Mouse (Mus musculus) heart, embryonic 15.5 days (tissue): ENCODE data around the gene Gm28308. TPM values are rescaled to one million over a fixed set of nuclear protein-coding genes. Genes with fewer than 3 reads are reported as not detected.
A peak's percentile ranks its signal among the peaks of the same experiment; 100 is the strongest.

Experiments
- ATAC-seq: fragments of 200-750 bp; cut with Nextera tagmentation; replicated peaks from 2 replicates; pipeline ENCODE4 v1.8.0; 2017; ENCODE audit warnings: low read depth, moderate TSS enrichment; ENCODE audit not compliant: insufficient number of reproducible peaks, insufficient read depth, low FRiP score
- H3K27ac ChIP-seq: fragments of 300-500 bp; sonication (generic); 2 replicates; pipeline ENCODE4 v1.5.1; 2015; ENCODE audit warnings: mild to moderate bottlenecking, inconsistent platforms
- H3K27me3 ChIP-seq: fragments of 300-500 bp; sonication (generic); 2 replicates; pipeline ENCODE4 v1.6.1; 2015; ENCODE audit warnings: inconsistent platforms
- H3K36me3 ChIP-seq: fragments of 300-500 bp; sonication (generic); 2 replicates; pipeline ENCODE4 v1.6.1; 2015; ENCODE audit warnings: mild to moderate bottlenecking, inconsistent platforms
- H3K4me1 ChIP-seq: fragments of 300-500 bp; sonication (generic); replicated peaks from 2 replicates; pipeline ENCODE4 v1.6.1; 2015; ENCODE audit warnings: inconsistent platforms
- H3K4me2 ChIP-seq: fragments of 300-500 bp; sonication (generic); 2 replicates; pipeline ENCODE4 v1.6.1; 2015; ENCODE audit warnings: inconsistent platforms, mild to moderate bottlenecking, moderate library complexity
- H3K4me3 ChIP-seq: fragments of 300-500 bp; sonication (generic); 2 replicates; pipeline ENCODE4 v1.5.1; 2015; ENCODE audit warnings: mild to moderate bottlenecking, inconsistent platforms
- H3K9ac ChIP-seq: fragments of 300-500 bp; sonication (generic); 2 replicates; pipeline ENCODE4 v1.6.1; 2015; ENCODE audit warnings: mild to moderate bottlenecking, inconsistent platforms
- H3K9me3 ChIP-seq: fragments of 300-500 bp; sonication (generic); replicated peaks from 2 replicates; pipeline ENCODE4 v1.6.1; 2016; ENCODE audit warnings: inconsistent platforms
- WGBS: fragments of 180-500 bp; shearing (Covaris S2); methylation state at CpG from one replicate; pipeline ENCODE4 v1.1.7; 2015; ENCODE audit warnings: mixed read lengths; 5-methylcytosine and 5-hydroxymethylcytosine counted together
- polyA plus RNA-seq: library from polyadenylated mRNA; unstranded; fragments of >200 nt; fragmentation: Nextera tagmentation; extraction: Ambion mirVana; gene quantifications from 2 replicates; pipeline ENCODE4 v1.2.1, GENCODE M21; 2015

The Gm28308 gene
- not detected in 2 replicates for polyA plus RNA-seq

GRCm38 (mm10) chr6:52213119-52213986 is at the start of gene Gm28308, which contains the start of gene Hoxa3:
Gene Gm28308, minus strand, starts transcription at chr6:52213339.
Gene Hoxa3, minus strand, starts transcription at chr6:52213336.
- ATAC-seq: no peak
- Histone ChIP-seq H3K27ac (no peak within 1 kb of the TSS), H3K36me3 (no peaks in the 10 kb centered on the region), H3K27me3 (peaks cover 100% of the 10 kb centered on the region), H3K4me2 (peak within 1 kb of the TSS; percentile 57), H3K9ac (no peak within 1 kb of the TSS), H3K9me3 (no peaks in the 10 kb centered on the region), H3K4me1 (peaks cover 36% of the 10 kb centered on the region), H3K4me3 (peak within 1 kb of the TSS; percentile 42)
- 7% methylated on average over 38 of the region's 38 CpGs for WGBS

DNA sequence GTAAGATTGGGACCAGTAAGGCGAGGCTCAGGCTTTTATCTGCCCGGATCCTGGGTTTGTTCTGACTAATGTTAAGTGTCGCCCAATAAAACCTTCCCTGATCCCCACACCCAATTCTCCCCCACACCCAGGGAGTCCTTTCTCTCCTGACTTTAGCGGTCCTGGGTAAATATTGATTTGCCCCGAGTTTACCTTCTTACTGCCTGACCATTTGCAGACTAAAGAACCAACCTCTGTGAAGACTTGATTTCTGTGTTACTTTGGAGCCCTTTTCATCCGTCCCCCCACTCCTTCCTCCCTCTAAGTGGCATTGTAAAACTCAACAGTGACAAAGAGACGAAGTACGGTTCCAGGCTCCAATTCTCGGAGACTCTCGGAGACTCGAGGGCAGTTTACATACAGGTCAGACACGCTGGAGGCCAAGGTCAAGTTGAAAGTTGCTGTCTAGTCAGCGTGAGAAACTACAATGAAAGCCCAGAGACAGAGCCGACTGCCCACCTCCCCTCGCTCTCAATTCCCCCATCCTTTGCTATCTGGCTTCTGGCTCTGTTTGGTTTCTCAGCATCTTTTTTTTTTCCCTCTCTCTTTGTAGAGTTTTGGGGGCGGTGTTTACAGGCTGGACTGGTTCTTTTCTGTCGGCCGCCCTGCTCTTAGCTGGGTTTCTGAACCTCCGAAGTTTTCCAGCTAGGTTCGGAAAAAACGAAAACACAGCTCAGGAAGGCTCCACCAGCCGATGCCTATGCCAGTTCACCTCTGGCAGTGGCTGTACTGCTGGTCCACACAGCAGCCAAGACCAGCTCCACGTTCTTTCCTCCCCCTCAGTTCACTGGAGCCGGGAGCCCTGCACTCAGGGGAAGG is 49.6 kb upstream of the Gm28308 start:
- 3% methylated on average over 24 of the region's 24 CpGs for WGBS
- H3K9me3 ChIP-seq: no peaks in the 10 kb centered on the region
- H3K36me3 ChIP-seq: no peaks in the 10 kb centered on the region
- H3K9ac ChIP-seq: no peak overlapping the region
- peaks cover 94% of the 10 kb centered on the region for H3K27me3 ChIP-seq
- no peak overlapping the region for H3K4me2 ChIP-seq
- no peak overlapping the region for H3K4me3 ChIP-seq
- no peak overlapping the region for H3K27ac ChIP-seq
- no peak for ATAC-seq
- H3K4me1 ChIP-seq: peaks cover 20% of the 10 kb centered on the region

GRCm38 (mm10) chr6:52261751-52262462 is 48.8 kb upstream of the Gm28308 start:
- Histone ChIP-seq H3K4me3 (no peak overlapping the region), H3K9me3 (no peaks in the 10 kb centered on the region), H3K36me3 (no peaks in the 10 kb centered on the region), H3K27ac (no peak overlapping the region), H3K4me1 (peaks cover 20% of the 10 kb centered on the region), H3K27me3 (peaks cover 95% of the 10 kb centered on the region), H3K4me2 (no peak overlapping the region), H3K9ac (no peak overlapping the region)
- no peak for ATAC-seq
- WGBS: 3% methylated on average over 9 of the region's 9 CpGs

- H3K27ac ChIP-seq: no peak within 1 kb of the TSS
- no peak within 1 kb of the TSS for H3K9ac ChIP-seq
- no peaks in the 10 kb centered on the region for H3K36me3 ChIP-seq
- WGBS: under 1% methylated on average over 39 of the region's 72 CpGs
- H3K9me3 ChIP-seq: no peaks in the 10 kb centered on the region
- no peak for ATAC-seq
- H3K4me3 ChIP-seq: peak within 1 kb of the TSS; percentile 49
- H3K4me2 ChIP-seq: peak within 1 kb of the TSS; percentile 75
- H3K27me3 ChIP-seq: peaks cover 94% of the 10 kb centered on the region
- peaks cover 20% of the 10 kb centered on the region for H3K4me1 ChIP-seq
Measured at GRCm38 (mm10) chr6:52260654-52261575, 47.8 kb upstream of the Gm28308 start, which contains the start of gene Hoxa13. Gene Hoxa13, minus strand, starts transcription at chr6:52260880.

DNA sequence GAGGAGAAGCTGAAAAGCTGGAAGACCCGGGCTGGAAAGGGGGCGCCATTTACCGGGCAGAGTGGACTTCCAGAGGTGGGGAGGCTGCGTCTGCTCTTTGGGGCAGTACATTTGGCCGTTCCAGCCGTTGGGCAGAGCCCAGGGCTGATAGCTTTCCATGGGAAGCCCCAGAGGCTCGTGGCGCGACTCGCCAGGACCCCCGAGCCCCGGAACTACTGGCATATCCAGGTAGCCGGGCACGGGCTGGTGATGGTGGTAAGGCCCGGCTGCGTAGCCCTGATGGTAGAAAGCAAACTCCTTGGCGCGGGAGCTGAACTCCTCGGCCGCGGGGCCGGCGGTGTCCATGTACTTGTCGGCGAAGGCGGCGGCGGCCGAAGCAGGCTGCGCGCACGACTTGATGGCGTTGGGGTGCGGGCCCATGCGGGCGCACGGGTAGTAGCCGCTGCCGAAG is 46.7 kb upstream of the Gm28308 start:
- peak overlapping the region; percentile 75 for H3K4me2 ChIP-seq
- H3K9ac ChIP-seq: no peak overlapping the region
- peaks cover 92% of the 10 kb centered on the region for H3K27me3 ChIP-seq
- no peaks in the 10 kb centered on the region for H3K9me3 ChIP-seq
- ATAC-seq: no peak
- H3K27ac ChIP-seq: no peak overlapping the region
- WGBS: 1% methylated on average over 39 of the region's 39 CpGs
- peaks cover 20% of the 10 kb centered on the region for H3K4me1 ChIP-seq
- H3K36me3 ChIP-seq: no peaks in the 10 kb centered on the region
- peak overlapping the region; percentile 49 for H3K4me3 ChIP-seq

- H3K4me2 ChIP-seq: no peak overlapping the region; the same call in 1 of the 2 replicates
- no peaks in the 10 kb centered on the region for H3K9me3 ChIP-seq
- no peaks in the 10 kb centered on the region for H3K36me3 ChIP-seq
- peaks cover 91% of the 10 kb centered on the region for H3K27me3 ChIP-seq
- peak overlapping the region; percentile 49; the same call in 1 of the 2 replicates for H3K4me3 ChIP-seq
- H3K4me1 ChIP-seq: peaks cover 20% of the 10 kb centered on the region
- H3K27ac ChIP-seq: no peak overlapping the region
- no peak for ATAC-seq
- no peak overlapping the region for H3K9ac ChIP-seq
- WGBS: 3% methylated on average over 25 of the region's 25 CpGs
Measured at GRCm38 (mm10) chr6:52259081-52259790, 46.1 kb upstream of the Gm28308 start.

DNA sequence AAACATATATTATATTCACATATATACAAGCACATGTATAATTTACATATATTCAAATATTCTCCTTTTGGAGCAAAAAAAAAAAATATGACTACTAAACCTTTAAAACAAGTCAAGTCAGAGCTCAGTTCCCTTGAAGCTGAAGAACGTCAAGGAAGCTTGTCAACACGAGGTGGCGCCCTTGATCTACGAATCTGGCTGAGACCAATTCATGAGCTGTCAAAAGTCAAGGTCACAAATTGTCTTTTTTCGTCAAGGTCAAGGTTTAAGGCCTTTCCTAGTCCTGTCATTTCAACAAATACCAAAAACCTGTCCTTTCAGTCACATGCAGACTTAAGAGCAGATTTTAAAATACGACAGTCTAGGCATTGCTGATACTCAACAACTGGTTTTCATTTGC is 43.8 kb upstream of the Gm28308 start:
- peaks cover 92% of the 10 kb centered on the region for H3K27me3 ChIP-seq
- ATAC-seq: no peak
- H3K9ac ChIP-seq: no peak overlapping the region
- H3K4me2 ChIP-seq: no peak overlapping the region
- H3K9me3 ChIP-seq: no peaks in the 10 kb centered on the region
- under 1% methylated on average over 6 of the region's 6 CpGs for WGBS
- H3K4me3 ChIP-seq: no peak overlapping the region
- H3K27ac ChIP-seq: no peak overlapping the region
- H3K4me1 ChIP-seq: peaks cover 23% of the 10 kb centered on the region
- no peaks in the 10 kb centered on the region for H3K36me3 ChIP-seq

DNA sequence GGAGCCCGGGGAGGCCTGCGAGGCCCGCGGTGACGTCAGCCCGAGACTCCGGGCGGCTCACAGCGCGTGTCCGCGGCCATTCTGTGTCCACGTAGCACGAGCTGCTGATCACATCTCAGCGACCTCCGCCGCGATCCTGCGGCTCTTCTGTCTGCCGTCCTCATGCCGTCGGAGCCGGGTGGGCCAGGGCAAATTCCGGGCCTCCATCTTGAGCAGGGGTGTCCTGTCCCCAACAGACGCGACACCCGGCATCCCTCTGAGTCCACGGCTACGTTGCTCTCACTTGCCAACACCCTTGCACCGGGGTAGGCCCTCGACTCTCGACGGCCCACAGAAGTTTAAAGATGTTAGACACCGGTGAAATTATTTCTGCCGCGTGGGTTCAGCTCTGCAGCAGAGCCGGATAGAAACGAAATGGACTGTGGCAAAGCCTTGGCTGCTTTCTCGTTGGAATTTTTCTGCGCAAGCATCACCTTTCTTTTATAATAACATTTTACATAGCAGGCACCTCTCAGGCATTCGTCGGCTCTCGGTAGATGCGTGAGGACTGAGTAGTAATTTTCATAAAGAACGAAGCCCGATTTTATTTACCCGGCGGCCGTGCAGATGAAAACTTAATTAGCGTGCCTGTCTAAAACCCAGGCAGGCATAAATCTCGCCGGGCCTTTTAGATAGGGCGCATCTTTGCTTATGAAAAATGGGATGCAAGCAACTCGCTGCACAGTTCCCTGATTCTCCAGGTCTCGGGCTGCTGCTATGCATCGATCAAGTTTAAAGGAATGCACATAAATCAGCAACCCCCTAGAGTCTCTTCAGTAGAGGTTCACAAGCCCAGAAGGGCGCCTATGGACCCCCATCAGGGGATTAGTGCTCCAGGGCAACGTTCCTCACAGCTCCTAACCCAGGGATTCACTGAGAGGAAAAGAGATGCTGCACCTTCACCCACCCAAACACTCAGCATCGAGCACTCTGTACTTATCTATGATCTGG is 40.7 kb upstream of the Gm28308 start:
- Histone ChIP-seq H3K27ac (no peak overlapping the region), H3K4me2 (0 out of 2 replicates have a peak overlapping the region, but pooled peaks have one; percentile 21), H3K27me3 (peaks cover 92% of the 10 kb centered on the region), H3K4me3 (peak overlapping the region; percentile 15), H3K9ac (no peak overlapping the region), H3K9me3 (no peaks in the 10 kb centered on the region), H3K36me3 (no peaks in the 10 kb centered on the region), H3K4me1 (peaks cover 10% of the 10 kb centered on the region; the same call in 1 of the 2 replicates)
- 1% methylated on average over 59 of the region's 59 CpGs for WGBS
- ATAC-seq: no peak
